Mouse (Mus musculus) kidney, adult 11 months (tissue): Measurements from ENCODE around the gene Tex38.
A peak's percentile ranks its signal among the peaks of the same experiment; 100 is the strongest.

Experiments
- DNase-seq: peaks from one replicate; pipeline ENCODE4 v3.0.0; 2022

Tex38 gene

GRCm38 (mm10) chr4:115780918-115781317 lies at the start of gene Tex38:
Gene Tex38, minus strand, starts transcription at chr4:115781018.
- DNase-seq, result no peak

GRCm38 (mm10) chr4:115830491-115830890 lies 49.7 kb upstream of the Tex38 start:
- DNase-seq, result no peak

GRCm38 (mm10) chr4:115828572-115828902 lies 47.7 kb upstream of the Tex38 start:
- no peak for DNase-seq

GRCm38 (mm10) chr4:115827888-115828571 lies 47.2 kb upstream of the Tex38 start, which contains the start of gene Mob3c:
Gene Mob3c, plus strand, starts transcription at chr4:115828092.
- DNase-seq, result peak; percentile 88

- no peak for DNase-seq
These were observed 46.7 kb upstream of the Tex38 start for GRCm38 (mm10) chr4:115827535-115827887.

- no peak for DNase-seq
These were observed 46.2 kb upstream of the Tex38 start for GRCm38 (mm10) chr4:115827066-115827465.

GRCm38 (mm10) chr4:115825271-115825670 lies 44.5 kb upstream of the Tex38 start:
- DNase-seq, result no peak

GRCm38 (mm10) chr4:115824178-115824577 lies 43.4 kb upstream of the Tex38 start:
- DNase-seq, result no peak

GRCm38 (mm10) chr4:115821928-115822327 lies 41.1 kb upstream of the Tex38 start:
- DNase-seq, result no peak

- no peak for DNase-seq
These were observed 40.6 kb upstream of the Tex38 start for GRCm38 (mm10) chr4:115821431-115821830.

GRCm38 (mm10) chr4:115820944-115821343 lies 40.1 kb upstream of the Tex38 start:
- DNase-seq, result no peak

- DNase-seq, result no peak
These were observed 39.4 kb upstream of the Tex38 start for GRCm38 (mm10) chr4:115820199-115820598.

GRCm38 (mm10) chr4:115815606-115816005 lies 34.8 kb upstream of the Tex38 start:
- DNase-seq, result no peak

- DNase-seq, result no peak
These were observed 31.5 kb upstream of the Tex38 start for GRCm38 (mm10) chr4:115812326-115812725.

GRCm38 (mm10) chr4:115799981-115800380 lies 19.2 kb upstream of the Tex38 start:
- DNase-seq, result no peak

GRCm38 (mm10) chr4:115795360-115795759 lies 14.5 kb upstream of the Tex38 start:
- no peak for DNase-seq

GRCm38 (mm10) chr4:115790864-115791263 lies 10.0 kb upstream of the Tex38 start:
- no peak for DNase-seq

- no peak for DNase-seq
These were observed 4.8 kb upstream of the Tex38 start for GRCm38 (mm10) chr4:115785511-115786034.

GRCm38 (mm10) chr4:115784769-115785510 lies 4.1 kb upstream of the Tex38 start, which contains the start of gene Atpaf1:
Gene Atpaf1, plus strand, starts transcription at chr4:115784812.
- peak; percentile 60 for DNase-seq

GRCm38 (mm10) chr4:115782026-115782805 lies 1.4 kb upstream of the Tex38 start:
- no peak for DNase-seq

- no peak for DNase-seq
These were observed 549 bp downstream of the Tex38 start for GRCm38 (mm10) chr4:115780269-115780668.

- no peak for DNase-seq
These were observed 3.2 kb downstream of the Tex38 start for GRCm38 (mm10) chr4:115777627-115778026.

GRCm38 (mm10) chr4:115775056-115775455 lies 5.8 kb downstream of the Tex38 start:
- no peak for DNase-seq
